In genomic region chr12:53253461-53254159, GRCm38 (mm10) we compare ENCODE assay signal across 8 mouse cellular contexts. TPM values are rescaled to one million over a fixed set of nuclear protein-coding genes. Genes with fewer than 3 reads are reported as not detected.
DNase-seq lines count a peak whose midpoint lies in the region; ATAC-seq and TF ChIP-seq lines count a peak whose summit lies in the region.

No protein-coding gene starts in this region.

- H3K27me3 ChIP-seq in heart, embryonic 11.5 days (ENCODE audit: control insufficient read depth, insufficient read depth, low read length): peaks cover 42% of the 10 kb centered on the region
- no peaks in the 10 kb centered on the region for H3K27me3 ChIP-seq in midbrain, embryonic 11.5 days (ENCODE audit: control insufficient read depth, insufficient read depth, low read length)

- WGBS in heart, embryonic 11.5 days (ENCODE audit: insufficient replicate concordance): under 1% methylated on average over 25 of the region's 32 CpGs
- under 1% methylated on average over 30 of the region's 32 CpGs for WGBS in midbrain, embryonic 11.5 days

- peak; percentile 19 to 43 for DNase-seq in left cerebral cortex, adult 2 months (ENCODE audit: extremely low spot score in 1 of 2, low spot score in 2 of 2)
- no peak for DNase-seq in left cerebral cortex, adult 11 months (ENCODE audit: low spot score)
- peak; percentile 8 for DNase-seq in cerebellum, adult 8-10 months
- DNase-seq in kidney, postnatal 14 days: peak; percentile 48
- DNase-seq in midbrain, embryonic 11.5 days (ENCODE audit: low spot score, missing footprints): peak; percentile 97
- DNase-seq in urinary bladder, postnatal 36 days (ENCODE audit: low spot score in 2 of 2): no peak
- DNase-seq in lung, postnatal 36 days: no peak

- H3K4me1 ChIP-seq in heart, embryonic 11.5 days (ENCODE audit: control insufficient read depth, insufficient read depth, low read length): no peaks in the 10 kb centered on the region; the same call in 1 of the 2 replicates
- H3K4me1 ChIP-seq in midbrain, embryonic 11.5 days (ENCODE audit: control insufficient read depth, insufficient read depth, low read length): peaks cover 20% of the 10 kb centered on the region

- ATAC-seq in heart, embryonic 11.5 days (replicated peaks; ENCODE audit: insufficient number of reproducible peaks, low FRiP score, low TSS enrichment): peak; percentile 58; the same call in 1 of the 2 replicates
- ATAC-seq in midbrain, embryonic 11.5 days (ENCODE audit: low FRiP score): peak; percentile 77

- no peaks in the 10 kb centered on the region for H3K36me3 ChIP-seq in heart, embryonic 11.5 days (ENCODE audit: control insufficient read depth, insufficient read depth, low read length)
- H3K36me3 ChIP-seq in midbrain, embryonic 11.5 days (ENCODE audit: control insufficient read depth, insufficient read depth, low read length): no peaks in the 10 kb centered on the region

- H3K4me2 ChIP-seq in heart, embryonic 11.5 days: peak overlapping the region; percentile 92
- H3K4me2 ChIP-seq in midbrain, embryonic 11.5 days: peak overlapping the region; percentile 71

- no peak; the same call in 1 of the 2 replicates for TF ChIP-seq CTCF in left cerebral cortex, adult 2 months (IDR thresholded peaks at IDR 0.05)

- peak overlapping the region; percentile 43; the same call in 1 of the 2 replicates for H3K9ac ChIP-seq in heart, embryonic 11.5 days (ENCODE audit: low read depth, low read length)
- peak overlapping the region; percentile 99 for H3K9ac ChIP-seq in midbrain, embryonic 11.5 days (ENCODE audit: low read length)

- intact Hi-C loops in left cerebral cortex, adult 2 months (cut with DNase I): loop anchor here (2.0 to 5.0 kb wide), 4 partner anchors 39 to 804 kb away; no protein-coding TSS in a partner anchor

- H3K27ac ChIP-seq in left cerebral cortex, adult 2 months: peak overlapping the region; percentile 63; the same call in 1 of the 2 replicates
- H3K27ac ChIP-seq in heart, embryonic 11.5 days (ENCODE audit: low read depth, low read length): 0 out of 2 replicates have a peak overlapping the region, but pooled peaks have one; percentile 29
- H3K27ac ChIP-seq in midbrain, embryonic 11.5 days (ENCODE audit: low read depth, low read length): peak overlapping the region; percentile 96

- no peaks in the 10 kb centered on the region for H3K9me3 ChIP-seq in heart, embryonic 11.5 days (replicated peaks; ENCODE audit: control insufficient read depth, low read length)
- no peaks in the 10 kb centered on the region for H3K9me3 ChIP-seq in midbrain, embryonic 11.5 days (ENCODE audit: control insufficient read depth, low read length)

- H3K4me3 ChIP-seq in left cerebral cortex, adult 2 months: peak overlapping the region; percentile 57
- H3K4me3 ChIP-seq in heart, embryonic 11.5 days (ENCODE audit: low read depth, low read length): peak overlapping the region; percentile 82
- peak overlapping the region; percentile 92 for H3K4me3 ChIP-seq in midbrain, embryonic 11.5 days (ENCODE audit: low read depth, low read length)

RNA-seq across cellular contexts. Expression of gene Npas3, which starts 5.1 kb away (rescaled TPM):
- 10 to 100 TPM; 18.0 to 21.1 TPM for total RNA-seq in left cerebral cortex, adult 2 months (2021)
- polyA plus RNA-seq in heart, embryonic 11.5 days (2014; fragmentation: Nextera tagmentation; extraction: Ambion mirVana): 0.77 and 1.3 TPM in 2 replicates
- polyA plus RNA-seq in midbrain, embryonic 11.5 days (2014; fragmentation: Nextera tagmentation; extraction: Ambion mirVana): 17.7 and 19.5 TPM in 2 replicates

Comparison
In these comparisons a context has a peak if more than half of its experiments do, and no peak if none do; other contexts are left out.
1. DNase-seq: peak in left cerebral cortex, adult 2 months (2 of 2), cerebellum, adult 8-10 months (single experiment), kidney, postnatal 14 days (single experiment) and midbrain, embryonic 11.5 days (single experiment); none in left cerebral cortex, adult 11 months (single experiment), urinary bladder, postnatal 36 days (0 of 2) and lung, postnatal 36 days (single experiment).
2. H3K27ac ChIP-seq: peak in every context shown above with its lines; median percentile 96 in midbrain, embryonic 11.5 days; 63 in left cerebral cortex, adult 2 months; 29 in heart, embryonic 11.5 days.
3. Peak in every context shown above with its lines, with median percentiles within 50 percentile points of each other: H3K4me3 ChIP-seq.